Comparison of ENCODE assay signal across 10 mouse cellular contexts in genomic region chr10:67746140-67746539, GRCm38 (mm10).
A peak's percentile ranks its signal among the peaks of the same experiment; 100 is the strongest.
DNase-seq lines count a peak whose midpoint lies in the region; ATAC-seq and TF ChIP-seq lines count a peak whose summit lies in the region.
"Had no signal": no experiment of that assay in that cellular context is flagged by ENCODE, and none has a peak within 500 bp of the region (broad histone marks: within the 10 kb centered on the region; RNA-seq: fewer than 3 reads in every experiment).

No protein-coding gene starts in this region.

- no peaks in the 10 kb centered on the region for H3K27me3 ChIP-seq in lung, embryonic 15.5 days
- H3K27me3 ChIP-seq: liver, embryonic 13.5 days had no signal

- H3K9me3 ChIP-seq in lung, embryonic 15.5 days, result no peaks in the 10 kb centered on the region
- H3K9me3 ChIP-seq: liver, embryonic 13.5 days; midbrain, embryonic 10.5 days had no signal

- ATAC-seq in lung, embryonic 15.5 days (ENCODE audit: borderline replicate concordance, extremely low read depth, low FRiP score, low TSS enrichment), result peak; percentile 81; the same call in 1 of the 2 replicates

- H3K4me2 ChIP-seq in lung, embryonic 15.5 days, result no peak overlapping the region
- H3K4me2 ChIP-seq: liver, embryonic 13.5 days had no signal

- peaks cover 4% of the 10 kb centered on the region; the same call in 1 of the 2 replicates for H3K4me1 ChIP-seq in lung, embryonic 15.5 days
- H3K4me1 ChIP-seq: liver, embryonic 13.5 days had no signal

- H3K27ac ChIP-seq in lung, embryonic 15.5 days, result no peak overlapping the region
- H3K27ac ChIP-seq in layer of hippocampus, adult 2 months, result no peak overlapping the region
- H3K27ac ChIP-seq: liver, embryonic 13.5 days; midbrain, embryonic 10.5 days had no signal

- no peak overlapping the region for H3K9ac ChIP-seq in lung, embryonic 15.5 days
- H3K9ac ChIP-seq: liver, embryonic 13.5 days had no signal

- H3K36me3 ChIP-seq in lung, embryonic 15.5 days, result no peaks in the 10 kb centered on the region
- H3K36me3 ChIP-seq: liver, embryonic 13.5 days; midbrain, embryonic 10.5 days had no signal

- intact Hi-C loops in heart, postnatal 25 days (cut with DNase I), result no loop called here
- intact Hi-C loops in gastrocnemius, postnatal 14 days (cut with DNase I; ENCODE audit: low total_unique reads), result no loop called here

- TF ChIP-seq CTCF in layer of hippocampus, adult 2 months (conservative IDR thresholded peaks at IDR 0.05), result no peak

- no peak overlapping the region for H3K4me3 ChIP-seq in lung, embryonic 15.5 days
- H3K4me3 ChIP-seq in layer of hippocampus, adult 2 months, result no peak overlapping the region
- H3K4me3 ChIP-seq: liver, embryonic 13.5 days; midbrain, embryonic 10.5 days had no signal

- peak; percentile 30 to 39 for DNase-seq in heart, adult 9 months (ENCODE audit: low spot score in 2 of 2)
- DNase-seq in heart, postnatal 25 days (ENCODE audit: low spot score), result no peak
- no peak for DNase-seq in lung, postnatal 14 days
- DNase-seq in brain, embryonic 18.5 days (ENCODE audit: low read depth, low spot score), result peak; percentile 63
- DNase-seq in layer of hippocampus, adult 2 months (ENCODE audit: low spot score in 2 of 2), result peak; percentile 33 to 56
- no peak for DNase-seq in gastrocnemius, postnatal 14 days
- no peak for DNase-seq in urinary bladder, postnatal 25 days (ENCODE audit: low spot score)
- DNase-seq: liver, embryonic 13.5 days had no signal

- 49% methylated on average over 3 of the region's 3 CpGs for WGBS in lung, embryonic 15.5 days

Comparison
In these comparisons a context has a peak if more than half of its experiments do, and no peak if none do; other contexts are left out.
1. DNase-seq: peak in heart, adult 9 months (2 of 2), brain, embryonic 18.5 days (single experiment) and layer of hippocampus, adult 2 months (2 of 2); none in heart, postnatal 25 days (single experiment), lung, postnatal 14 days (single experiment), gastrocnemius, postnatal 14 days (single experiment) and urinary bladder, postnatal 25 days (single experiment).